Mouse (Mus musculus) adrenal gland (tissue): Measurements from ENCODE around the gene Duxf3.
"Not testable (repeated sequence)": the region's sequence is repeated elsewhere in the genome, so short reads cannot be mapped to it uniquely, and the experiment has no call there.

Experiments used
- intact Hi-C: fragments of 180-260 bp; cut with DNase I; formaldehyde crosslinking; loops from one replicate; pipeline ENCODE4 v1.15.1; 2025

The Duxf3 gene

DNA sequence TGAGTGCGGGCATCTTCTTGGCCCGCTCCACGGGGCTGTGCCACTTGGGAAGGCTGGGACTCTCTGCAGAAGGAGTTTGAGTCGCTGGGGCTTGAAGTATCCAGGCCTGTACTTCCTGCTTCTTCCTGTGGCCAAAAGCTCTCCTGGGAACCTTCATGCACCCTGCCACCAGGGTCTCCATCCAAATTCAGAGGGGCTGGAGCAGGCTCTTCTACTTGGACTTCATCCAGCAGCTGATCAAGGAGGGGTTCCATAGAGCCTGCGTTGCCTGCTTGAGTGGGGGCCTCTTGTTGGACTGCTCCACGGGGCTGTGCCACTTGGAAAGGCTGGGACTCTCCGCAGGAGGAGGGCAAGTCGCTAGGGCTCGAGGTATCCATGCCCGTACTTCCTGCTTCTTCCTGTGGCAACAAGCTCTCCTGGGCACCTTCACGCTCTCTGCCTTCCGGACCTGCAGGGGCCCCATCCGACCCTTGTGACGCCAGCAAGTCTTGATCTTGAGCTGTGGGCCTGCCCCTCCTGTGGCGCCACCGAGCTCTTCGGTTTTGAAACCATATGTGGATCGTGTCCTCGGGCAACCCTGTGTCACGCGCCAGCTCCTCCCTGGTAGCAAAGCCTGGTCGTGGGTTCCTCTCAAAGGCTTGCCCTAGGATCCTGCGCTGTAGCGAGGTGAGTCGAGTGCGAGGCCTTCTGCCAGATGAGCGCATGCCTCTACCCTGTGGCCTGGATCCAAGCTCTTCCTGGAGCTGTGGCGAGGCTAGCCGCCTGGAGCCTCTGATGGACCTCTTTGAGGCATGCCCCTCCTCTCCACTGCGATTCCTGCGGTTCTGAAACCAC is 8.3 kb downstream of the Duxf3 start:
- intact Hi-C loops: not testable (repeated sequence)

GRCm38 (mm10) chr10:58223161-58223560 is 9.3 kb downstream of the Duxf3 start:
- intact Hi-C loops: not testable (repeated sequence)

GRCm38 (mm10) chr10:58221571-58221970 is 10.9 kb downstream of the Duxf3 start:
- intact Hi-C loops: not testable (repeated sequence)

DNA sequence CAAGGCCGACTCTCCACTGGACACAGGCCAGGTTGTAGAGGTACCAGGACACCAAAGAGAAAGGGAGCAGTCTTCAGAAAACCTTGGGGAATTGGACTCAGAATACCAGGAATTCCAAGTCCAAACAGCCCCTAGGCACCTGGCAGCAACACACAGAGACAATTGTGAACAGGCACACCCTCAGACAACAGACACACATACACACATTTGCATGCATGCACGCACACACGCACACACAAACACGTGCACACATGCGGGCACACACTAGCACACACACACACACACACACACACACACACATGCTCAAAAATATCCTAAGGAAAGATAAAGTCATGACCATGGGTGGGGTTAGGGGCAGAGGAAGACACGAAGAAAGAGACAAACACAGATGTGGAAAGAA is 11.7 kb downstream of the Duxf3 start:
- intact Hi-C loops: no loop called here

GRCm38 (mm10) chr10:58217366-58217765 is 15.1 kb downstream of the Duxf3 start:
- intact Hi-C loops: no loop called here

DNA sequence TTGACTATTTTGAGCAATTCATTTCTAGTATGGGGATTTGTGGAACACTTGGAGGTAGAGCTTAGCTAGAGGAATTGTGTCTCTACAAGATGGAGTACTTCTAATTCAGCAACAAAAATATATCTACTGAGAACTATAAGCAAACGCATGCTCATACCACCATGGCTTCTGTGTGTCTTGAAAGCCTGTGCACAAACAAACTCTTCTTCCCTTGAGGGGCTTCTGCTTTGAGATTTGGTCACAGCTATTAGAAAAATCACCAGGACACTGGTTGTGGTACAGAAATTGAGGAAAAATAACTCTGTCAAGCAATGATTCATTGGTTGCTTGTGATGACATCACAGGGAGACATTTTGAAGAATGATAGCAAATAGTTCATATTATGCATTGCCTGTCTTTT is 17.1 kb downstream of the Duxf3 start:
- intact Hi-C loops: no loop called here

DNA sequence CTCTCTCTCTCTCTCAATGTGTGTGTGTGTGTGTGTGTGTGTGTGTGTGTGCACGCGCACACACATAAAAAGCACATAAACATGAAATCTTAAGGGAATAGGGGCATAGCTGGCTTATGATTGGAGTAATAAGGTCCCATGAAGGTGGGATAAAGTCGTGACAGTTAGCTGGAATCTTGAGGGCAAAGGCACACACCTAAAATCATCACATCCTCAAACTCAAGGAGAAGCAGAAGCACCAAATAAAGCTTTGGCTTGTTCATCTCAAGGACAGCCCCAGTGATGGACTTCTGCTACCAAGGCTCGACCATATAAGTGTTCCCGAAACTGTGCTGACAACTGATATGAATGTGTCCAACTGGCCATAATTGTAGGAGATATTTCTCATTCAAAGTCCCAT is 17.5 kb downstream of the Duxf3 start:
- intact Hi-C loops: no loop called here

DNA sequence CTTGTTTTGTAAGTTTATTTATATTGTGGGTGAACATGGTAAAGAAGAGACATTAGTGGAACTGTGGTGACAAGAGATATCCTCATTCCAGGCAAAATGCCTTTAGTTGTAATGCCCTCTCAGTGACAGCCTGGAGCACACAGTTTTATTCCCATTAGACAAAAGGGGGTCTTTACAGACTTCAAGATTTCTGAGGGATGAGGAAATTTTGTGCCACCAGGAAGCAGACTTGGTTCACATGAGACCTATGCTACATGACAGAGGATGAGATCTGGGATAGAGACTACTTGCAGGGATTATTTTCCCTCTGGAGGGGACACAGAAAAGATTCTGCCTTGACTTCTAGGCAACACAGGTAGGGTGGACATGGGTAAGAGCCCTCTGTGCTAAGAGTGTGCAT is 18.0 kb downstream of the Duxf3 start:
- intact Hi-C loops: no loop called here

GRCm38 (mm10) chr10:58212230-58212629 is 20.2 kb downstream of the Duxf3 start:
- intact Hi-C loops: no loop called here

GRCm38 (mm10) chr10:58211213-58211612 is 21.3 kb downstream of the Duxf3 start:
- intact Hi-C loops: no loop called here

- intact Hi-C loops: no loop called here
Observed at GRCm38 (mm10) chr10:58210514-58210913, 22.0 kb downstream of the Duxf3 start.

DNA sequence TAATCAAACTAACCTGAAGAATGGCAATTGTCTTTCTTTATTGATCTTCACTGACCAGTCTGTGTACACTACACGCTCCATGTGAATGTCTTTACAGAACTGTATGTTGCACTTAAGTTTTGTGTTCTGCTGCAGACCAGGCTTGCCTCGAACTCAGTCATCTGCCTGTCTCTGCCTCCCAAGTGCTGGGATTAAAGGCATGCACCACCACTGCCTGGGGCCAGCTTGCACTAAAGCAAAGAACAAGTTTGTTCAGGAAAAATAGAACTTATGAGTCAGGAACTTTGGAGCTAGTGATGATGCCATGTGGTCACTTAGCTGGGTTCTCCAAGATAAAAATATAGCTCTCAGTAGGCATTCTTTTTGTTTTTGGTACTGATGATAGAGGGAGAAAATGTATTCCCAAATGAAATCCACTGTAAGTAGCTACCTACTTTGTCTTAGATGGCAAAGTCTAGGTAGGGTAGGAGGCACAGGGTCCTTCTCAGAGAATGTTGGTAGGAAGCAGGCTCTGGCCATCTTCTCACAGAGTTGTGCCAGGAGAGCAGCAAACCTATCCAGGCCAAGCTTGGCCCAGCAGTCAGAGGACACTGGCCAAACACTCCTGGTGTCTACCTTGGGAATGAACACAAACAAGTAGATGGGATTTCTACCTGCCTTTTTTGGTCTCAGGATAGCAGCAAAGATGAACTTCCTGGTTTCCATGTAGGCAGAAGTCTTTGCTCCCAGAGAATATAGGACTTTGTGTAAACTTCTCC is 22.6 kb downstream of the Duxf3 start:
- intact Hi-C loops: no loop called here

DNA sequence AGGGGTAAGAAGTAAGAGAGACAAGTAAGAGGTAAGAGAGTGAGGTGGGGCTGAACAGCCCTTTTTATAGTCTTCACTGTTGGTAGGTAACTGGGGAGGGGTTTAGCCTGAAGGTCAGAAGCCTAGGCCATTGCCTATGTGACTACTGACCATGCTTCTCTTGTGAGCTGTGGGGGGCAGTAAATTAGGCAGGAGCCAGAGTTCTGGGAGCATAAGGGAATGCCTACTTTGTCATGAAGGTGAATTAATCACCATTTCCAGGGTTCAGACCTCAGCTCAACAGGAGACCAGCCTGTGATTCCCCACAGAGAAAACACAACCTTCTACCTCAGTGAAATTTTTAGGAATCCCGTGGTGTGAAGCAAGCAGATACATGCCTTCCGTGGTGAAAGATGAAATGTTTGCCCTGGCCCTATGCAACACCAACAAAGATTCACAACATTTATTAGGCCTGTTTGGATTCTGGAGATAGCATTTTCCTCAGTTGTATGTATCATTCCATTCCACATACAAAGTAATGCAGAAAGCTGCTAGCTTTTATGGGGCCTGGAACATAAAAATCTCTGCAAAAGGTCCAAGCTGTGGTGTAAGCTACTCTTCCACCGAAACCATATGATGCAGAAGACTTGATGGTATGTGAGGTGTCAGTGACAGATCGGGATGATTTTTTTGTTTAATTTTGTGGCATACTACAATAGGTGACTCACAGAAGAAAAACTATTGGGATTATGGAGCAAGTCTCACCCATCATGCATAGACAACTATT is 25.7 kb downstream of the Duxf3 start:
- intact Hi-C loops: no loop called here

DNA sequence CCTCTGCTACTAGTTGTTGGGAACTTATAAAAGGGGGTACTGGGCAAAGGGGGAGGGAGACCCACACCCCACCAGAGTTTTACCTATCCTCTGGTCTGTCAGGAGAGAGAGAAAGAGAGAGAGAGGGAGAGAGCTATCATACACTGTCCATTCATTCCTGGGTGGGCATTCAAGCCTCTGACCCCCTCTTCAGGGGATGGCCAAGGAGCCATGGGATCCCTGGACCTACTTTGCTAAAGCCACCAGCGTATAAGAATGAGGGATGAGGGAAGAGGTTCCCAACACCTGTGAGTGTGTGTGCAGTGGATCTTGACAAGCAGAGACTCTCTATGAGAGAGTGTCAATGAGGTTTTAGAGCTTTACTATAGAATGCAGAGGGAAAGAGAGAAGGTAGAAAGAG is 26.5 kb downstream of the Duxf3 start:
- intact Hi-C loops: no loop called here
